Mouse (Mus musculus) hematopoietic stem cell, adult 5-6 weeks (primary cell): Measurements from ENCODE around the gene Tns1. TPM values are rescaled to one million over a fixed set of nuclear protein-coding genes. Genes with fewer than 3 reads are reported as not detected.
A peak's percentile ranks its signal among the peaks of the same experiment; 100 is the strongest.

Experiments used
- ATAC-seq, 2 experiments: fragments of 125-278 bp in 1 of 2; replicated peaks in 1 of 2; 2 replicates each; pipeline ENCODE4 v1.8.0; 2016 to 2017; ENCODE audit warnings: inconsistent platforms in 2 of 2, mild to moderate bottlenecking in 2 of 2, moderate number of reproducible peaks in 2 of 2, low read depth in 1 of 2, moderate TSS enrichment in 1 of 2; ENCODE audit not compliant: low FRiP score in 2 of 2, poor library complexity in 2 of 2, severe bottlenecking in 2 of 2, insufficient read depth in 1 of 2, low TSS enrichment in 1 of 2
- total RNA-seq: library from RNA; stranded (forward); fragments of 172-1452, 232-1000 nt; gene quantifications from 2 replicates; pipeline ENCODE4 v1.2.3, GENCODE M21; 2017

The Tns1 gene
- total RNA-seq, 1 experiment from 2014 or later = 16.1 TPM

GRCm38 (mm10) chr1:74051349-74051748 is 72.9 kb downstream of the Tns1 start:
- ATAC-seq = no peak

- no peak for ATAC-seq
Measured at GRCm38 (mm10) chr1:74049430-74049829, 74.8 kb downstream of the Tns1 start.

GRCm38 (mm10) chr1:74047722-74048121 is 76.5 kb downstream of the Tns1 start:
- ATAC-seq = no peak

GRCm38 (mm10) chr1:74047311-74047710 is 76.9 kb downstream of the Tns1 start:
- ATAC-seq = no peak

- ATAC-seq = no peak
Measured at GRCm38 (mm10) chr1:74045034-74045433, 79.2 kb downstream of the Tns1 start.

GRCm38 (mm10) chr1:74044421-74044820 is 79.8 kb downstream of the Tns1 start:
- ATAC-seq = no peak

- ATAC-seq = no peak
Measured at GRCm38 (mm10) chr1:74043584-74044105, 80.6 kb downstream of the Tns1 start.

- no peak for ATAC-seq
Measured at GRCm38 (mm10) chr1:74042711-74043467, 81.4 kb downstream of the Tns1 start.

- no peak for ATAC-seq
Measured at GRCm38 (mm10) chr1:74041692-74042091, 82.6 kb downstream of the Tns1 start.

- ATAC-seq = no peak
Measured at GRCm38 (mm10) chr1:74041178-74041577, 83.1 kb downstream of the Tns1 start.

- peak; percentile 64 to 76 for ATAC-seq
Measured at GRCm38 (mm10) chr1:74036560-74037390, 87.5 kb downstream of the Tns1 start.

- ATAC-seq = no peak
Measured at GRCm38 (mm10) chr1:74035912-74036489, 88.2 kb downstream of the Tns1 start.

GRCm38 (mm10) chr1:74035487-74035886 is 88.8 kb downstream of the Tns1 start:
- no peak for ATAC-seq

GRCm38 (mm10) chr1:74034736-74035135 is 89.5 kb downstream of the Tns1 start:
- peak; percentile 71 to 81 for ATAC-seq

- ATAC-seq = no peak
Measured at GRCm38 (mm10) chr1:74034211-74034610, 90.0 kb downstream of the Tns1 start.

- ATAC-seq = no peak
Measured at GRCm38 (mm10) chr1:74033407-74033806, 90.8 kb downstream of the Tns1 start.

- ATAC-seq = no peak
Measured at GRCm38 (mm10) chr1:74032966-74033365, 91.3 kb downstream of the Tns1 start.
